ENCODE assay signal across 16 mouse cellular contexts in genomic region chr7:102315435-102315834, GRCm38 (mm10). TPM values are rescaled to one million over a fixed set of nuclear protein-coding genes. Genes with fewer than 3 reads are reported as not detected.
A peak's percentile ranks its signal among the peaks of the same experiment; 100 is the strongest.
DNase-seq lines count a peak whose midpoint lies in the region; ATAC-seq lines count a peak whose summit lies in the region.
"Had no signal": no experiment of that assay in that cellular context is flagged by ENCODE, and none has a peak within 500 bp of the region (broad histone marks: within the 10 kb centered on the region; RNA-seq: fewer than 3 reads in every experiment).

No protein-coding gene starts in this region.

- peak; percentile 47 for DNase-seq in testis, postnatal 14 days (ENCODE audit: low spot score)
- no peak for DNase-seq in testis, postnatal 10 days (ENCODE audit: low spot score)
- DNase-seq in ZHBTc4 (ENCODE audit: low read depth, low spot score) = peak; percentile 15
- DNase-seq in liver, embryonic 11.5 days (ENCODE audit: low spot score) = no peak
- peak; percentile 39 for DNase-seq in thymus, postnatal 4 days
- no peak for DNase-seq in cerebellum, postnatal 4 days (ENCODE audit: low spot score in 2 of 2)
- DNase-seq in layer of hippocampus, adult 18-20 months (ENCODE audit: low spot score in 2 of 2) = no peak
- DNase-seq: adrenal gland, adult 2 months; embryo, embryonic 11 days; gastrocnemius, postnatal 10 days; heart, postnatal 36 days; kidney, adult 9 months; lung, adult 2 months; midbrain, embryonic 14.5 days; right cerebral cortex, postnatal 14 days had no signal

- ATAC-seq in liver, embryonic 11.5 days (replicated peaks; ENCODE audit: low FRiP score) = peak; percentile 80

- H3K4me2 ChIP-seq in liver, embryonic 11.5 days = peak overlapping the region; percentile 54
- H3K4me2 ChIP-seq: neural tube, embryonic 15.5 days had no signal

- peak overlapping the region; percentile 45; the same call in 1 of the 2 replicates for H3K27ac ChIP-seq in liver, embryonic 11.5 days (ENCODE audit: low read depth, low read length)
- H3K27ac ChIP-seq: neural tube, embryonic 15.5 days had no signal

- H3K36me3 ChIP-seq in liver, embryonic 11.5 days (ENCODE audit: control insufficient read depth, insufficient read depth, low read length) = no peaks in the 10 kb centered on the region
- H3K36me3 ChIP-seq: neural tube, embryonic 15.5 days had no signal

- H3K4me1 ChIP-seq in liver, embryonic 11.5 days (replicated peaks; ENCODE audit: control insufficient read depth, insufficient read depth, low read length) = peaks cover 33% of the 10 kb centered on the region
- H3K4me1 ChIP-seq: neural tube, embryonic 15.5 days had no signal

- 19% methylated on average over 7 of the region's 7 CpGs for WGBS in liver, embryonic 11.5 days

- no peaks in the 10 kb centered on the region for H3K9me3 ChIP-seq in liver, embryonic 11.5 days (ENCODE audit: control insufficient read depth, low read length)
- H3K9me3 ChIP-seq: neural tube, embryonic 15.5 days had no signal

- H3K9ac ChIP-seq in liver, embryonic 11.5 days (ENCODE audit: low read depth, low read length) = no peak overlapping the region
- H3K9ac ChIP-seq: neural tube, embryonic 15.5 days had no signal

- H3K27me3 ChIP-seq in liver, embryonic 11.5 days (replicated peaks; ENCODE audit: control insufficient read depth, insufficient read depth, low read length) = no peaks in the 10 kb centered on the region
- H3K27me3 ChIP-seq: neural tube, embryonic 15.5 days had no signal

- no peak overlapping the region for H3K4me3 ChIP-seq in liver, embryonic 11.5 days (ENCODE audit: low read depth, low read length)
- H3K4me3 ChIP-seq: neural tube, embryonic 15.5 days had no signal

RNA-seq across cellular contexts. Expression of gene Stim1, which starts 47.8 kb away (rescaled TPM):
- 22.0 and 23.3 TPM in 2 replicates for polyA plus RNA-seq in liver, embryonic 11.5 days (2014; fragmentation: Nextera tagmentation; extraction: Ambion mirVana)
- total RNA-seq in layer of hippocampus, adult 18-20 months (2021) = 10 to 100 TPM; 66.7 to 71.6 TPM

RNA-seq across cellular contexts. Expression of gene Rhog, which starts 59.6 kb away (rescaled TPM):
- polyA plus RNA-seq in liver, embryonic 11.5 days (2014; fragmentation: Nextera tagmentation; extraction: Ambion mirVana) = 76.8 and 81.1 TPM in 2 replicates
- 10 to 100 TPM; 27.8 to 32.9 TPM for total RNA-seq in layer of hippocampus, adult 18-20 months (2021)

Comparison
In these comparisons a context has a peak if more than half of its experiments do, and no peak if none do; other contexts are left out.
1. DNase-seq: peak in testis, postnatal 14 days (single experiment), ZHBTc4 (single experiment) and thymus, postnatal 4 days (single experiment); none in testis, postnatal 10 days (single experiment), liver, embryonic 11.5 days (single experiment), cerebellum, postnatal 4 days (0 of 2) and layer of hippocampus, adult 18-20 months (0 of 2).